Mouse (Mus musculus) thymus, postnatal 14 days (tissue): ENCODE measurements around the gene Ephb2.

Source experiments
- DNase-seq: peaks from one replicate; pipeline ENCODE4 v3.0.0; 2021

Gene Ephb2

DNA sequence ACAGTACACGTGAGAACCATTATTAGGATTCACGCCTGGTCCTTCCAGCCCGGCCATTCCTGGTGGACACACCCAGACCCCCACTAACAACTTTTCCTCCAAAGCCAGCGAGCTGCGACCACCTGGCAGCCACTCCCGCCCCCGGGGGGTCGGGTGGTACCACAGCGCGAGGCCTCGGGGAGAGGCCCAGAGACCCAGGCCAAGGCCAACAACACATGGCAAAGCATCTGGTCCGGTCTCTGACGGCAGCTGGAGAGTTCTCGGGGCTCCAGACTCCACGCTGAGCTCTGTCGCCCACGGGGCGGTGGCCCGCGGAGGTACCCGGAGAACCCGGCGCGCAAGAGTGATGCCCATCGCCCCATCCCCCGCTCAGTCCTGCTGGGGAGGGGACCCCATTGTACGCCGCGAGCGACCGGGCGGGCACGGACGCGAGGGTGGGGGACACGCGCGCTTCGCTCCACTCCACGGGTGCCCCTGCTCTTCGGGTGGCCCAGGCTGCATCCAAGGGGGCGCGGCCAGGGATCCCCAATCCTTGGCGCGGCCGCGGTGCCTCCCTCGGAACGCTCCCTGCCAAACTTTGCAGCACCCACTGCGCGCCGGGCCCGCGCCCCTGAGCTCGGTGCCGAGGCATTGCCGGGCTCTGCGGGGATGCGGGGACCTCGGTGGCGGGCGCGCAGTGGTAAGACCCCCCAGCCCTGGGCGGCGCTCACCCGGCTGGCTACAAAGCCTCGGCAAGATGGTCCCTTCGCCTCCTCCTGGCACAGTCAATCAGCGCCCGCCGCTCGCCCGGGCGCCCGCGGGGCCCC, 770 bp downstream of the Ephb2 start:
- DNase-seq = peak; percentile 41

DNA sequence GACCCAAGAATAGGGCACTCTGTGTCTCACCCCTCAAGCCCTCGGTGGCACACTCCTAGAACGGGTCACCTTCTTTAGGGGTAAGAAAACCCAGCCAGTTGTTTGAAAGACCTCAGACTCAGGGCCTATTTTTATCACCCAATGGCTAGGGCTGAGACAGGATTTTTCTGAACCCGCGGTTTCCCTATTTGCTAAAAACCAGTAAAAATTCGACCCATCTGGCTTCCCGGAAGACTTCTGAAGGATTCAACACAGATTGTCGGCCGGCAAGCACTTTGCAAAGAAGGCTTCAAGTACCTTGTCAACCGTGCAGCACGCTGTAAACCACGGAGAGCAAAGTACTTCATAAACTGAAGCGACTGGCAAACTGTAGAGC, 1.4 kb downstream of the Ephb2 start:
- DNase-seq = no peak

DNA sequence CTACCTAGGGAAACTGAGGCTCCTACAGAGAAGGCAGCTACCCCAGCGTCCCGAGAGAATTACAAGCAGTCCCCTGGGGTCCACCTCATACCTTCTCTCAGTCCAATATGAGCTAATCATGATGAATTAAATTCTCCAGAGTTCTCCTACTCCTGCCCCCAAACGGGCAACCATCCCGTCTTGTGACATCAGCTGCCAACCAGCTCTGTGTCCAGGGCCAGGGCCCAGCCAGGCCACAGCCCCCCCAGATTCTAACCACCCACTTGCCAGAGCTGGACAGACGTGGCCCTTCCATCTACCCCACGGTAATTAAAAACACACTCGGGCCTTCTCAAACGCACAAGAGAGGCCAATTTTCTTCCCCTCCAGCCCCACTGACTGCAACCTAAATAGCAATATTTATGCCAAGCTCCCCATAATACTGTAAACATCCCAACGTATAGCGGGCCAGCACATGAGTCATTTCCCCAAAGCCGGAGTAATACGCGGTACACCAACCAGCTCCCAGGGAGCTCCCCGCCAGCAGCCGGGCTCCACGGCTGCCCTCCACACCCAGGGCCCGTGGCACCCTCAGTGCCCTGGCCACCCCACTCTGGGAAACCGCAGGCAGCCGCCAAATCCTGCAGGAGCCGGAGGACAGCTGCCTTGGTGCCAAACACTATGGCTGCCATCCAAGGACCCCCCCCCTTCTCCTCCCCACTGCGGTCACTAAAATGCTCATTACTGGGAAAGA, 2.0 kb downstream of the Ephb2 start:
- DNase-seq = no peak

DNA sequence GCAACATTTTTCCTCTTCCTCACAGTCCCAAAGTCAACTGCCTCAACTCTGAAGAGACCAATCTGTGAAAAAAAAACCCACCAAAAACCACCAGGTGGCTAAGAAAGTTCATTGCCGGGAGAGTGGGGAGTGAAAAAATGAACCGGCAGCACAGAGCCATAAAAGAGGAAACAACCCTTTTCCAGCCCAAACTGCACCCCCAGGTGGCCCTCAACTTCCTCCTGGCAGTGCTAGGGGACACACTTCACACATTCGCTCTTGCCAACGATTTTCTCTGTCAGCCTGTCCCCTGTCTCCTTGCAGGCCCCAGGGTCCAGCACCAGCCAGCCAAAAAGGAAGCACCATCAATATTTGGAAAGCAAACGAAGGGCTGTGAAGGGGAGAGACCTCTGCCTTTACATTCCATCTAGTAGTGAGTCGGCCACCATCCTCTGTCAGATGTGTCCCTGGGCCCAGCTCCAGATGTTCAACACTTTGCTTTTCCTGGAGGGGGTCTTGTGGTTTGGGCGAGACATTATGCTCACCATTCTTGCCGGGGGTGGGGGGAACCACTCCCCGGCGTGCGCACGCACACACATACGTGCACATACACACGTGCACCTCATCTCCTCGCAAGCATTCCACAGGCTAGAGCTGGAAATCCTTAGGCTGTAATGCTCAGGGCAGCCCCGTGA, 3.1 kb downstream of the Ephb2 start:
- peak; percentile 54 for DNase-seq

DNA sequence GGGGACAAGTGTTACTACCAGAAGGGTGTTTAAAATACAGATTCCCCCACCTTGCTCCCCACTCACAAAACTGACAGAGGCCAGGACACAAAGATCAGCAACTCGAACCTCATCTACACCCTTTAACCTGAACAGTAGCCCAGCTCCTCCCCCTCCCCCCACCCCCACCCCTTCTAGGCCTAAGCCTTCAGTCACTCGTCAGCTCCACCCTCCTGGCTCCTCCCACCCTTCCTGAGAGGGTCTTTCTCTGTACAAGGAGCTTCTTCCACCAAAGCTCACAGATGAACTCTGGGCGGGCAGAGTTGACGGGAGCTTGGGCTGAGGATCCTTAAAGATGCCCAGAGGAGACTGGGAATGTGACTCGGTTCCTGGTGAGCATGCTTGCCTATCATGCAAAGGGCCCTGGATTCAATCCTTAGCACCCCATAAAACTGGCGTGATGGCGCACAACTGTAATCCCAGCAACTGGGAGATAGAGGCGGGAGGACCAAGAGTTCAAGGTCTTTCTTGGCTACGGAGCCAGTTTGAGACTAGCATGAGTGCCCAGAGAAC, 5.4 kb downstream of the Ephb2 start:
- DNase-seq = peak; percentile 41

DNA sequence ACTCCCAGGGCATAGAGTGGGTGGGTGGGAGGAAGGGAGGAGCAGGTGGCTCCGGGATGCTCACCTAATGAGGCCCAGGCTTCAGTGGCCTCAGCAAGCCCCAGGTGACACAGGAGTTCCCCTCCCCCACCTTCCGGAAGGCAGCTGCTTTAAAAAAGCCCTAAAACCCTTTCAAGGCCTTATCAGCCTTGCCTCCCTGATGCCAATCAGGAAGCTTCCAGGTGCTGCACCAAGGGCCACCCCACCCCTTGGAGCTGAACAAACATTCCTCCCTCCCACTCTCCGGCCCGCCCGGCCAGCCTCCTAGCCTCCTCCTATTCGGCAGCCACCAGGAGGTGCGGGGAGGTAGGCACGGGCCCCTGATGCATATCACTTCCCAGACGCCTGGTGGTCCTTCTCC, 6.0 kb downstream of the Ephb2 start:
- DNase-seq = peak; percentile 69

DNA sequence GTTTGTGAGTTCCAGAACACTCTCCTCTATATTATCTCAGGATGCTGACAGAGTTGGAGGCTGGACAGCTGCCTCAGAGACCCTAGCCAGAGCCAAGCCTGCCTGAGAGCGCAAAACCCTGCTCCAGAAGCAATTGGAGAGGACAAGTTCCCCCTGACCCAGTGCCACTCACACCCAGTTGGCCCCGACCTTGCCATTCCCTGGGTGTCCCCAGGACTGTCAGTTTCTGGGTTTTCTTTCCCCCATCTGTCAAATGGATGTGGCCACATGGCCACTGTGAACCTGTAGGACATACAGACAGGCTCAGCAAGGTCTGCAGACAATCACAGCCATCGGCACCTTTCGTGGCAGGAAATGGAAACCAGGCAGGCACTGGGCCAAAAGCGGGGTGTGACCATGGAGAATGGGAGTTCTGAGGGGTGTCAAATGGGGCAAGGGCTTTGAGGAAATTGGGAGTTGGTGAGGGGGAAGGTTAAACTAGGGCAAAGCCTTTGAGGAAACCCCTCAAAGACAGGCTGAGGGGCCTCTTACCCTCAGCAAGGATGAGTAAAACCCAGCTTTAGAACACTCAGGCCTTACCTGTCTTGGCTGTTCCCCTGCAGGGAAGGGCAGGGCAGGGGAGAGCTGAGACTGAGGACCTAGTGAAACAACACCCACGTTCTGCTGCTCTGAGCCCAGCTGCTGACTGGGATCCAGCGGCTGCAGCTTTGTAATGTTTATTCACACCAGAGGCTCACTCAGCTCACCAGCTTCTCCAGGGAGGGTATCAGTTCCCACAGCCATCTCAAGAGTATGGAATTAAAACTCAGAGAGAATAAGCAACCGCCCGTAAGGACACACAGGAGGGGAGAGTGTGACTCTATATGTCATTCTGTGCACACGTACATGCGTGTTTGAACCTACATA, 6.9 kb downstream of the Ephb2 start:
- DNase-seq = no peak

DNA sequence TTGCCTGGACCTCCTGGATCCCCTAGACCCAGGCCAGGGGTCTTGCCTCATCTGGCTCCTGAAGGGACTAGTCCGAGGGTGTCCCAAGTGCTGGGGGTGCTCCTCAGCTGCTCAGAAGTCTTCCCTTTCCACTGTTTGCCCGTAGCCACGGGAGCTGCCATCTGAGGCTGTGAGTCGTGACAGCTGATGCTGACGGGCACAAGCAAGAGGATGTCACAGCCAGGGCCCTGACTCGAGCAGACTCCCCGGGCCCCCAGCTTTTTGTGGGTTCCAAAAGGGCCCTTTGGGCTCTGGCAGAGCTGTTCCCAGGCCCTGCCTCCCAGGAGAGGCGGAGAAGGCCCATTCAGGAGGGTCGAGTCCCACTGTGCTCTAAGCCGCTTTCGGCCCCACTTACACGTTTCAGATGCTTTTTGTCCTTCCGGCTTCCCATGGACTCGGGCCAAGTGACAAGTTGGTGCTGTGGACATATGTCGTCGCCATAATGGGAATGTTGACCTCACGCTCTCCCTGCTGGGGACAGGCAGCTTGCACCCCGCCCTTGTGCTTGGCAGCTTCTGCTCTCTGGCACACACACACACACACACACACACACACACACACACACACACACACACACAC, 10.7 kb downstream of the Ephb2 start:
- DNase-seq = no peak

DNA sequence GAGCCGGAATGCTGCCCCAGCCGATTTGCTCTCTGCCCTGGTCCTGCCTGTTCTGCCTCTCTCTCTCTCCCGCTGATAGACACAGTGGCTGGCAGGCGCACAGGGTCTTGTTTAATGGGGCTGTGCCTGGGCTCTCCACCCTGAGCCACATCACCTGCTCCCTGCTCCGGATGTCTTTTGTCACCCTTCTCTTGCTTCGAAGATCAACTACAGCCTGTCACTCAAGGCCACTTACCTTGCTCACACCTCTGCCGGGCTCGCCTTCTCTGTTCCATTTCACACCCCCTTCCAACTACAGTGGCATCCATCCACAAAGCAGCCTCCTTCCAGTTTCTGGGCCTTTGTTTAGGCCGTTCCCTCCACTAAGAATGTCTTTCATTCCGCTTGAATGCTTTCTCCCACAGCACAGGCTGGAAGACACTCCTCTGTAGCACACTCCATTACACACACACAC, 15.7 kb downstream of the Ephb2 start:
- DNase-seq = no peak

DNA sequence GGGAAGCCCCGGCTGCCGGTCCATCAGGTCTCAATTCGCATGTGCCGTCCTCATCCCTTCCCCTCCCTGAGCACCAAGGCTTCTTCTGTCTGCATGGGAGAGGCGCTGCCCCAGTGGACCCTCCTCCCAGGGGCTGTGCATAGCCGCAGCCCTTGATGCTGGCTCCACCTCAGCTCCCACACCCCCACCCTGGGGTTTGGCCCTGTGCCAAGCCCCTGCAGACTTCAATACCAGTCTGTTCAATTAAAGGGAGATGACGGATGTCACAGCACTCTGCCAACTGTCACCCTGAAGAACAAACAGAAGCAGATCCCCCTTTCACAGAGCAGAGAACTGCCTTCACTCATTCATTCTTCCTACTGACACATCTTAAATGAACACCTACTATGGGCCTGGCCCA, 19.1 kb downstream of the Ephb2 start:
- DNase-seq = peak; percentile 89

DNA sequence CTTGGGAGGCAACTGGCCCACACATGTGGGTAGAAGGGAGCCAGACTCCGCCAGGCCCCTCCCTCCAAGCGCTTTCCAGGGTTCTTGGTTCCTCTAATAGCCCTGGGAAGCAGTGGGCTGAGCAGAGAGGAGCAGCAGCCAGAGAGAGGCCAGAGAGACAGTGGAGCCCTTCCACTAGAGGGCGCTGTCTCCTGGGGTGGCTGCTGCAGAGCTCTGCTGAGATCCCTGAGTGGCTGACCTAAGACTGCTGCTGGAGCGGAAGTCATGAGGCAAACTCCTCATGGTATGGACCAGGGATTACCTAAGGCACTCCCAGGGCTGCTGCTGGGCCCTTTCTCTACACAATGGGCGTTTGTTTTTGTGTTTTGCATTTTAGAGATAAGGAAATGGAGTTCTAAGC, 20.4 kb downstream of the Ephb2 start:
- peak; percentile 69 for DNase-seq

DNA sequence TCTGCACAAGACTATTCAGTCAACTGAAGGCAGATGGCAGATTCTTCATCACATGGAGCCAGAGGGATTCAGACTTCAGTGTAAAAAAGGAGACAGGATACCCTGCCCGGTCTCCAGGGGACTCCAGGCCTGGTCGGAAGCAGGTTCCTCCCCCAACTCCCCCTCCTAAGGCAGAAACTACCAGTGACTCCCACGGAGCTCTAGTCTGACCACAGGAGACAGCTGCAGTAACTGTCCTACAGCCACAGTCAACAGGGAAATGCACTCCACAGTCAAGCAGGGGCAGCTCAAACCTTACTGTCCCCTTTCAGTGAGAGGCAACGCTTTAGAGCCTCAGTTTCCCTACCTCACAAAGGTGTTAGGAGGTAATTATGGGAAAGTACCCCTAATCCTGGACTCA, 23.2 kb downstream of the Ephb2 start:
- no peak for DNase-seq

DNA sequence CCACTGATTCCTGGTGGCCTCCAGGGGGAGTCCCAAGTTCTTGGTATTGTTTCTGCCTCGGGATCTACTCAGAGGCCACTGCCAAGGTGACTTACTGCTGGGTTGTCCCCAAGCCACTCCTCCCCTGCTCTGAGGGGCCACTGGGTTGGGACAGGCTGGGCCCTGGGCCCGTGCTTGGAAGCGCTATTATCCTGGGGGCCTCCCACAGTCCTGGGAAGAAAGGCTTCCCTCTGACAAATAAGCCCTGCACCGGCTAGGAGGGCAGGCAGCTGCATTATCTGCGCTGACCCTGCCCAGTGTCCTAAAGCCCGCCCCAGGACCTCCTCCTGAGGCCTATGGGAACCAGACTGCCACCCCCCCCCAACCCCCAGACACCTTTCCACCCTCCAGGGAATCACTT, 24.2 kb downstream of the Ephb2 start:
- DNase-seq = no peak

DNA sequence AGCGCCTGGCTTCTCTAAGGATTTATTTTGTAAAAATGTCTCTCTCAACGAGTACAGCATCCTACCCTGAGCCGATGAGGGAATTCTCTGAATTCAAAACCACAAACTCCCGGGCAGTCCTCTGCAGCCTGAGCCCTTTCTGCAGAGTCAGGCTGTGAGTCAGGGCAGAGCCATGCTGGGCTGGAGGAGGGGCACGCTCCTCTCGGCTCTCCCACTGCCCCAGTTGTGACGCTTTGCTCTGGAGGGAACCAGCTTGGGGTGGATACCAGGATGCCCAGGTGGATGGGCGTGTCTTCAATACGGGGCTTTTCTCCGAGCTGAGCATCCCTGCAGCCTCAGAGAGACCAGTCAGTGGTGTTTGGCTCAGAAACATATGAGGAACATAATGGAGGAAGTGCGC, 27.3 kb downstream of the Ephb2 start:
- DNase-seq = no peak

DNA sequence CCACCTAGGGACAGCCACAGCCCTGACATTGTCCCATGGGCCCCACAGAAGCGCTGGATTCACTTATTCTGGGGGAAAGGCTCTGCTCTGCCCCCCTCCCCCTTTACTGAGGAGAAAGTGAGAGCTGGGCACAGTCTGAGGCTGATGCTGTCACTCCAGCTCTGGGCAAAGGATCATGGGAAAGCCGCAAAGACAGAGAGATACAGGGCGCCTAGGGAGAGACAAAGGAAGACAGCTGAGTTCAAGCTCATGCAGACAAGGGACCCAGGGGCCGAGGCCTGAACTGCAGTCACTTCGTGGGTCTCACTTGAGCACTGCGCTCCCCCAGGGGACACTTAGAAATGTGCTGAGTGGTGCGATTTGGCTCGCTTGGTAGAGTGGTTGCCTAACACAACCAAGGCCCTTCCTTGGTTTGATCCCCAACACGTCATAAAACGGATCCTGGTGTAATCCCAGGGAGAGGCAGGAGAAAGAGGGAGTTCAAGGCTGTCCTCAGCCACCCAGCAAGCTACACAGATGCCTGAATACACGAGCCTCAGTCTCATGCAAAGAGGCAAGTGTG, 28.3 kb downstream of the Ephb2 start:
- DNase-seq = no peak

DNA sequence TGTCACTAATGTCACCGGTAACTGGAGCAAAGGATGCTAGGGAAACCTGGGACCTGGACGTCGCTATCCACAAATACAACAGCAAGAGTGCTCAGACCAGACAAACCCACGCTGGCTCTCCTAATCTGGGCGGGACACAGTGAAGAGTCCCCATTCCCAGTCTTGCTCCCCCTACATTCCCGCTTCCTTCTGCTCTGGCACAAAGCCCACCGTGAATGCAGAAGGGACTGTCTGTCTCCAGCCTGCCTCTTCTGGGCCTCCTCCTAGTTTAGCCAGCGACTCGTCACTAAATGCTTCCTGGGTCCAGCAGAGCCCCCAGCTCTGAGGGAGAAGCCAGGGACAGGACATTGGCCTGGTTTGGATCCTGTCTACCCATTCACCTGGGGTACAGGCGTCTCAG, 29.5 kb downstream of the Ephb2 start:
- DNase-seq = no peak

DNA sequence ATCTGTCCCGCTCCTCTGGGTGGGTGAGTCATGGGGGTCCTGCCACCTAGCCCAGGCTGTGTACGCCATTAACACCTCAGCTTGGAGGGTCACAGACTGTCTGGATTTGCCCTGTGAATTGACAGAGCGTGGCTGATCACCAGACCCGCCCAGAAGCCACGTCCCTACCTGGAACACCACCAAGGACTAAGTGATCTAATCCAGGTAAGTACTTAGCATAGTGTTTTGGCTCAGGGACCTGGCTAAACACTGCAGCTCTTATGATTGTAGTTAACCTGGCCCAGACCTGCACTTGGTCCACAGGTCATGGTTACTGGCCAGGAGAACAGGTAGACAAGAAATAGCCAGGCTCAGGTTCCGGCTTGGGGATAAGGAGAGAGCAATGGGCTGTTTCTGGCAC, 31.4 kb downstream of the Ephb2 start:
- no peak for DNase-seq

DNA sequence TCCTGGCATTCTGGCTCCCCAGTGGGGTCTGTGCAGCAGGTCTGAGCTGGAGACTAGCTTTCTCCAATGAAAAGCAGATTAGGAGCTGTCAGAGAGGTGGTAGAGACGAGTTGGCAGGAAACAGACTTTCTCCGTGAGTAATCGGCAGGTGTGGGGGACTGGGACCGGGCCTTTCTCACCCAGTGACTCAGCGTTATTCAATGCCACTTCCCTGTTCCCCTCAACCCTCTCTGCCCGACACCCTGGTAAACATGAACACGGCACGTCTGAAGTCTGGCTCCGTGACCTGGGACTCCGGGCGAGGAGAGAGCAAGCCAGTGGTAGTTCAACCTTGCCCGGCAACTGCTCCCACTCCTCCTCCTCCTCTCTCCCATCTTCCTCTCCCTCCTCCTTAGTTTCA, 33.3 kb downstream of the Ephb2 start:
- peak; percentile 71 for DNase-seq

DNA sequence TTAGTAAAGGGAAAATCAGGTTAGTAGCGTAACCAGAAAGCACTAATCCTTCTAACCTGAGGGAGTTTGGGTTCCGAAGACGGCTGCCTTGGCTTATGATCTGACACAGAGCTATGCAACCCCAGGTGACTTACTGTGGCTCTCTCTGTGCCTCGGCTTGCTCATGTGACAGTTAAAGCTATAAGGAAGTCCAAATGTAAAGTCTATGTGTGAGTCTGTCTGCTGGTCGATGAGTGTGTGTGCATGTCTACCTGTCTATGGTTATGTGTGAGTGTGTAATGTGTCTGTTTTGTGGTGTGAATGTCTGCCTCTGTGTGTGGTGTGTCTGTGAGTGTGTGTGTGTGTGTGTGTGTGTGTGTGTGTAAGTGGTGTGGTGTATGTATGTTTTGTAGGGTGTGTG, 33.8 kb downstream of the Ephb2 start:
- DNase-seq = no peak

DNA sequence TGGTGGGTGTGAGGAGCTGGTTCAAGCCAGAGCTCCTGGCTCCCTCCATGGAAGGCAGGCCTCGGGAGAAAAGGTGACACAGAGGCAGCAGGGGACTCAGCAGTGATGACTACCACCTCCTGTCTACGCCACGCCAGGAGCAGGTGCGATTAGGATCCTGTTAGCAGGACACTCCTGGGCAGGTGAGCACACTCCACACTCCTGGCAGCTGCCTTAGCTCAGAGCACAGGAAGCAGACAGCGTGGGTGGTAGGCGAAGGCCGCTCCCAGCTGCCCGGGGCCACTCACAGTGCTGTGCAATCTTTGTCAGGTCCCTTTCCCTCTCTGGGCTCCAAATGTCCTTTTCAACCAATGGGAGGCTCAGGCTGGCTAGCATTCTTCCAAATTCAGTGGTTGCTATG, 34.3 kb downstream of the Ephb2 start:
- DNase-seq = peak; percentile 42

DNA sequence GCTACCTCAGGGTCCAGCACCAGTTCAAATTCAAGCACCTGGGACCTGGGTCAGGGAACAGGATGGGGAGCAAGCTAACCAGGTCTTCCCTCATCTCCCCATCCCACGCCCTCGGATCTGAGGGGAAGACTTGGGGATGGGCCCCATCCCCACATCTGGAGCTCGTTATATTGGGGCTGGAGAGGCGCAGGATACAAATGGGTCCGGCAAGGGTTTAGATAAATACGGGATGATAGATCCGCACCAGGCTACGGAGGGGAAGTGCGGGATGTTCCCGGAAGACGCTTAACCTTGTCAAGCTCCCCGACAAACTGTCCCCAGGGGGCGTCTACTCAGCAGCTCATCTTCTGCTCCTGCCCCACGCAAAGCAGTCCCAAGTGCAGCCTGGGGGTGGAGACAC, 35.4 kb downstream of the Ephb2 start:
- DNase-seq = no peak
